Mouse (Mus musculus): ENCODE results near the gene Shpk. TPM values are rescaled to one million over a fixed set of nuclear protein-coding genes. Genes with fewer than 3 reads are reported as not detected.

Shpk gene
- polyA plus RNA-seq, 1 experiment from 2014 or later = 0.86 TPM

- H3K4me1 ChIP-seq = peaks cover 26% of the 10 kb centered on the region
- H3K4me3 ChIP-seq = peak within 1 kb of the TSS; percentile 97
- peak within 1 kb of the TSS; percentile 94 for H3K27ac ChIP-seq (replicated peaks)
- H3K9me3 ChIP-seq = no peaks in the 10 kb centered on the region
- WGBS = under 1% methylated on average over 81 of the region's 81 CpGs
- no peaks in the 10 kb centered on the region for H3K27me3 ChIP-seq (replicated peaks; ENCODE audit: low read depth, poor library complexity, severe bottlenecking)
- H3K36me3 ChIP-seq (replicated peaks) = peaks cover 35% of the 10 kb centered on the region
- DNase-seq (ENCODE audit: low spot score) = peak; percentile 98
These were observed 22.4 kb upstream of the Shpk start, which contains the start of the genes Emc6 and Tax1bp3 for GRCm38 (mm10) chr11:73176608-73177508. TSS of gene Emc6 (minus strand) at chr11:73177037. TSS of gene Tax1bp3 (plus strand) at chr11:73177083.

- Histone ChIP-seq H3K9me3 (no peaks in the 10 kb centered on the region), H3K27me3 (replicated peaks; ENCODE audit: low read depth, poor library complexity, severe bottlenecking) (no peaks in the 10 kb centered on the region), H3K4me3 (peak overlapping the region; percentile 97), H3K4me1 (peaks cover 26% of the 10 kb centered on the region), H3K36me3 (replicated peaks) (peaks cover 34% of the 10 kb centered on the region), H3K27ac (replicated peaks) (peak overlapping the region; percentile 94)
- peak; percentile 90 for DNase-seq (ENCODE audit: low spot score)
- WGBS = under 1% methylated on average over 28 of the region's 28 CpGs
These were observed 21.8 kb upstream of the Shpk start for GRCm38 (mm10) chr11:73177509-73177875.

GRCm38 (mm10) chr11:73177895-73178294 is 21.4 kb upstream of the Shpk start:
- peak overlapping the region; percentile 94 for H3K27ac ChIP-seq (replicated peaks)
- H3K36me3 ChIP-seq (replicated peaks) = peaks cover 32% of the 10 kb centered on the region
- H3K27me3 ChIP-seq (replicated peaks; ENCODE audit: low read depth, poor library complexity, severe bottlenecking) = no peaks in the 10 kb centered on the region
- no peak for DNase-seq (ENCODE audit: low spot score)
- WGBS = 4% methylated on average over 2 of the region's 2 CpGs
- peaks cover 26% of the 10 kb centered on the region for H3K4me1 ChIP-seq
- H3K9me3 ChIP-seq = no peaks in the 10 kb centered on the region
- peak overlapping the region; percentile 97 for H3K4me3 ChIP-seq

DNA sequence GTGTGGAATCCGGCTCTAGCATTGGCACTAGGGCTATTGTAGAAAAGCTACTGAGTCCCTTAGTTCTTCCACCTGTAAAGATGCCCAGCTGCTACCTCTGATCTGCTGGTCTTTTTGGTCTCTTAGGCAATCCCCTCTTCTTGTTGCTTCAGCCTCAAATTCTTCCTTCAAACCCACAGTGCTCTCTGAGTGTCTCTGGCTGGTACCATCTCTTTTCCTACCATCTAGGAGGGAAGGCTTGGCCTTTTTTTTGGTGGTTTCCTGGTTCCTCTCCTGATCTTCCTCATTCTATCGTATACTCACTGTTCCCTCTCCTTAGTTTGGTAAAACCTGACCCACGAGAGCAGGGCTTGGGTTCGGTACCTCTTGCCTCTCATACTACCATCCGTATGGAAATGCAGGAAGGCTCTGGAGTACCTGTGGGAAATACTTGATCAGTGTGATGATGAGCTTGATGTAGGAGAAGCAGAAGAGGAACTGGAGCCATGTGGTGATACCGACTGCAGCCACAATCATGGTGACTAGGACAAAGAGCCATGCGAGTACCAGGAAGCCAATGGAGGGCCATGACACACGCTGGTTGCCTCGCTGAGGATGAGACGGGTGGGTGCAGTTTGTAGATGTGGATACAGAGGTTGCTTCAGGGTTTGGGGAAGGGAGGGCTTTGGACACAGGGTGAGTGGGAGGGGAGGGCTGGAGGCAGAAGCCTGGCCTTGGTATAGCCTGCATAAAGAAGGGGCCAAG is 13.2 kb upstream of the Shpk start:
- Histone ChIP-seq H3K27ac (replicated peaks) (no peak overlapping the region), H3K4me3 (no peak overlapping the region), H3K36me3 (replicated peaks) (peaks cover 81% of the 10 kb centered on the region), H3K27me3 (replicated peaks; ENCODE audit: low read depth, poor library complexity, severe bottlenecking) (no peaks in the 10 kb centered on the region), H3K4me1 (no peaks in the 10 kb centered on the region), H3K9me3 (no peaks in the 10 kb centered on the region)
- WGBS = 90% methylated on average over 10 of the region's 10 CpGs
- no peak for DNase-seq (ENCODE audit: low spot score)

DNA sequence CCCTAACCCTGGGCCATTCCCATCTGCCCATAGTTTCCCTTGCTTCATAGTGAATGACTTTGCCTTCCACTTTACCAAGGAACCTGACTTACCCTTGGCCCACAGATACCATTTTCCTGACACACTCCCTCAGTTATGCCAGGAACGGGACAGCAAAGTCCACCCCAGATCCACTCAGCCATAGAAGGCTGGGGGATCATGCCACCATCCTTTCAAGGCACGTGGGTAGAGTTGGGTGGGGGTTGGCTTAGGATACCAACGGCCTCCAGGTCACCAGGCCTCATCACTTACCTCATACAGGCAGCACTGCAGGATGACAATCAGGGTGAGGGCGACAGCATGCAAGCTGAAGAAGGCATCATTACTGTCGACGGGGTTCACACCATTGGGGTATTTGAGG is 12.0 kb upstream of the Shpk start:
- H3K27me3 ChIP-seq (replicated peaks; ENCODE audit: low read depth, poor library complexity, severe bottlenecking) = no peaks in the 10 kb centered on the region
- H3K9me3 ChIP-seq = no peaks in the 10 kb centered on the region
- DNase-seq (ENCODE audit: low spot score) = no peak
- no peaks in the 10 kb centered on the region for H3K4me1 ChIP-seq
- no peak overlapping the region for H3K4me3 ChIP-seq
- no peak overlapping the region for H3K27ac ChIP-seq (replicated peaks)
- WGBS = 82% methylated on average over 6 of the region's 6 CpGs
- H3K36me3 ChIP-seq (replicated peaks) = peaks cover 88% of the 10 kb centered on the region

- peaks cover 49% of the 10 kb centered on the region for H3K36me3 ChIP-seq (replicated peaks)
- no peak overlapping the region for H3K4me3 ChIP-seq
- H3K4me1 ChIP-seq = peaks cover 7% of the 10 kb centered on the region
- WGBS = 71% methylated on average over 6 of the region's 6 CpGs
- DNase-seq (ENCODE audit: low spot score) = no peak
- no peaks in the 10 kb centered on the region for H3K9me3 ChIP-seq
- H3K27me3 ChIP-seq (replicated peaks; ENCODE audit: low read depth, poor library complexity, severe bottlenecking) = no peaks in the 10 kb centered on the region
- no peak overlapping the region for H3K27ac ChIP-seq (replicated peaks)
These were observed 6.2 kb upstream of the Shpk start for GRCm38 (mm10) chr11:73193047-73193446.

GRCm38 (mm10) chr11:73194444-73194843 is 4.8 kb upstream of the Shpk start:
- H3K4me3 ChIP-seq = no peak overlapping the region
- no peak overlapping the region for H3K27ac ChIP-seq (replicated peaks)
- H3K27me3 ChIP-seq (replicated peaks; ENCODE audit: low read depth, poor library complexity, severe bottlenecking) = no peaks in the 10 kb centered on the region
- peaks cover 14% of the 10 kb centered on the region for H3K4me1 ChIP-seq
- 87% methylated on average over 2 of the region's 2 CpGs for WGBS
- H3K36me3 ChIP-seq (replicated peaks) = peaks cover 41% of the 10 kb centered on the region
- no peaks in the 10 kb centered on the region for H3K9me3 ChIP-seq
- DNase-seq (ENCODE audit: low spot score) = no peak

DNA sequence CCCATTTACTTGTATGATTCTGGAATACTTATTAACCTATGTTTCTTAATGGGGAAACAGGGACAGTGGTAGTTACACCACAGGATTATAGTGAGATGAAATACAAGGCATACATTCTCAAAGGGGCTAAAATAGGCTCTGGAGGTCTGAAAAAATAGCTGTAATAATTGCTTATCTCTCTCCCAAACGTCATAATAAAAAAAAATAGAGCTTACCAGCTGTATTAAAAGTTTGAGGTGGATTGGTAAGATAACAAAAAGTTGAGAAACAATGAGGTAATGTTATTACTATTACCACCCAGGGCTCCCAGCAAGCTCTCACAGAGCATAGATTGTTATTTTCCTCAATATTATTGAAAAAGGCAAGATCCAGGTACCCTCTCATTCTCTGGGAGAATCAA is 1.1 kb upstream of the Shpk start:
- Histone ChIP-seq H3K9me3 (no peaks in the 10 kb centered on the region), H3K4me3 (peak overlapping the region; percentile 76), H3K36me3 (replicated peaks) (peaks cover 10% of the 10 kb centered on the region; the same call in 1 of the 2 replicates), H3K4me1 (peaks cover 20% of the 10 kb centered on the region), H3K27me3 (replicated peaks; ENCODE audit: low read depth, poor library complexity, severe bottlenecking) (no peaks in the 10 kb centered on the region; the same call in 1 of the 2 replicates), H3K27ac (replicated peaks) (no peak overlapping the region; the same call in 1 of the 2 replicates)
- DNase-seq (ENCODE audit: low spot score) = no peak
- WGBS = 7% methylated on average over 1 of the region's 1 CpGs

DNA sequence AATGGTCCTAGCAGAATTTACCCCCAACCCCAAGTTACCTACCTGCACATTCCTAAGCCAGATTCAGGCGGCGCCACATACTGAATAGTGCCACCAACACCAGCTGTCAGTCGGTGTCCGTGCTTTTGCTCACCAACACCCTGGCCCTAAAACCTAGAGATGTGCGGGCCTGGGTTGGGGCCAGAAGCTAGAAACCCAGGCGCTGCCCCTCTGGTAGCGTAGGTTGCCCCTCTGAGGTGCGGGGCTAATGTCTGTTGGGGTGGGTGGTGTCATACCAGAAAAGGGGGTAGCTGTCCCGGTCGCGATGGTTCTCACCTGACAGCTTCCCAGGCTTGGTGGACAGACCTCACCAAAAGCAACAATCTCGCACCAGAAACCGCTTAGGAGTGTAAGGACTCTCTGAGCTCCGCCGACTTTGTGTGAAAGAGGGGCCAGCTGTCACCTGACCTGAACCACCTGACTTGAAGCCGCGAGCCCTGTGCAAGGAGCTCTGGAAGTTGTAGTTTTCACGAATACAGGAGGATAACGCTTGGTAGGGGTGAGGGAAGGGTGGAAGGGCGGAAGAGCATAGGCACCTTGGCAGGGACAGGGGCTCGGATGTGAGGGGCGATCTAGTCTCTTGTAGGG is 544 bp upstream of the Shpk start, which contains the start of gene Ctns:
TSS of gene Ctns (minus strand) at position 440 of the 627 bp plus-strand sequence.
- DNase-seq (ENCODE audit: low spot score) = peak; percentile 85
- H3K9me3 ChIP-seq = no peaks in the 10 kb centered on the region
- H3K27me3 ChIP-seq (replicated peaks; ENCODE audit: low read depth, poor library complexity, severe bottlenecking) = no peaks in the 10 kb centered on the region; the same call in 1 of the 2 replicates
- H3K36me3 ChIP-seq (replicated peaks) = peaks cover 10% of the 10 kb centered on the region; the same call in 1 of the 2 replicates
- H3K4me3 ChIP-seq = peak within 1 kb of the TSS; percentile 76
- peaks cover 20% of the 10 kb centered on the region for H3K4me1 ChIP-seq
- H3K27ac ChIP-seq (replicated peaks) = peak within 1 kb of the TSS; percentile 74
- 1% methylated on average over 22 of the region's 22 CpGs for WGBS

GRCm38 (mm10) chr11:73199879-73200278 is 619 bp downstream of the Shpk start:
- Histone ChIP-seq H3K9me3 (no peaks in the 10 kb centered on the region), H3K36me3 (replicated peaks) (peaks cover 10% of the 10 kb centered on the region; the same call in 1 of the 2 replicates), H3K4me1 (peaks cover 20% of the 10 kb centered on the region), H3K27ac (replicated peaks) (peak overlapping the region; percentile 58; the same call in 1 of the 2 replicates), H3K4me3 (peak overlapping the region; percentile 76), H3K27me3 (replicated peaks; ENCODE audit: low read depth, poor library complexity, severe bottlenecking) (no peaks in the 10 kb centered on the region; the same call in 1 of the 2 replicates)
- no peak for DNase-seq (ENCODE audit: low spot score)
- 5% methylated on average over 12 of the region's 12 CpGs for WGBS

GRCm38 (mm10) chr11:73201021-73201420 is 1.8 kb downstream of the Shpk start:
- peaks cover 20% of the 10 kb centered on the region for H3K4me1 ChIP-seq
- H3K27me3 ChIP-seq (replicated peaks; ENCODE audit: low read depth, poor library complexity, severe bottlenecking) = no peaks in the 10 kb centered on the region; the same call in 1 of the 2 replicates
- H3K9me3 ChIP-seq = no peaks in the 10 kb centered on the region
- H3K27ac ChIP-seq (replicated peaks) = no peak overlapping the region
- 0 out of 2 replicates have a peak, but pooled peaks cover under 1% of the 10 kb centered on the region for H3K36me3 ChIP-seq (replicated peaks)
- WGBS = 67% methylated on average over 2 of the region's 2 CpGs
- no peak for DNase-seq (ENCODE audit: low spot score)
- H3K4me3 ChIP-seq = no peak overlapping the region

DNA sequence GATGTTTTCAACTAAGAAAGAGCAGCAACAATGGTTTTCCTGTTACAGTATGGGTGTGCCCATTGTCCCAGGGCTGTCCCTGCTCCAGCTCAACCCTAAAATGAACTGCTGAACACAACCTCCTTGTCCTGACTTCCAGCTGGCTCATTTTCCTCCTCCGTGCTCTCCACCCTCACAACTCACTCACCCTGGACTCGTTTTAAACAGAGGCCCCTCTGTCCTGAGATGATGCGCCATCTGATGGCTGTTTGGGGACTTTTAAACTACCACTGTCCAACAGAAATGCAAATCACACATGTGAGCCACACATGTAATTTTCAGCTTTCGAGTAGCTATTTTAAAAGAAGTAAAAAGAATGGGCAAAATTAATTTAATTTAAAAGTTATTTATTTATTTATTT is 2.3 kb downstream of the Shpk start:
- no peak for DNase-seq (ENCODE audit: low spot score)
- no peaks in the 10 kb centered on the region; the same call in 1 of the 2 replicates for H3K27me3 ChIP-seq (replicated peaks; ENCODE audit: low read depth, poor library complexity, severe bottlenecking)
- no peaks in the 10 kb centered on the region for H3K9me3 ChIP-seq
- WGBS = 31% methylated on average over 4 of the region's 4 CpGs
- peaks cover 20% of the 10 kb centered on the region for H3K4me1 ChIP-seq
- no peak overlapping the region for H3K27ac ChIP-seq (replicated peaks)
- no peak overlapping the region for H3K4me3 ChIP-seq
- H3K36me3 ChIP-seq (replicated peaks) = no peaks in the 10 kb centered on the region

Measured in embryonic facial prominence, embryonic 10.5 days (tissue).